Mouse (Mus musculus) heart, postnatal 0 days (tissue): ENCODE measurements at regions not wholly inside any gene's neighbourhood (a gene's known extent, or its start where the extent isn't known, plus 50 kb on each side); places are given as distances from the start of the nearest gene placed in this dataset.

Source experiments
- CTCF ChIP-seq: IDR thresholded peaks from 2 replicates; pipeline ENCODE4 v1.5.1; 2016; ENCODE audit warnings: antibody characterized with exemption, control low read depth, low read depth
- EP300 ChIP-seq: IDR thresholded peaks from 2 replicates; pipeline ENCODE4 v1.6.1; 2016; ENCODE audit warnings: antibody characterized with exemption, low read depth

DNA sequence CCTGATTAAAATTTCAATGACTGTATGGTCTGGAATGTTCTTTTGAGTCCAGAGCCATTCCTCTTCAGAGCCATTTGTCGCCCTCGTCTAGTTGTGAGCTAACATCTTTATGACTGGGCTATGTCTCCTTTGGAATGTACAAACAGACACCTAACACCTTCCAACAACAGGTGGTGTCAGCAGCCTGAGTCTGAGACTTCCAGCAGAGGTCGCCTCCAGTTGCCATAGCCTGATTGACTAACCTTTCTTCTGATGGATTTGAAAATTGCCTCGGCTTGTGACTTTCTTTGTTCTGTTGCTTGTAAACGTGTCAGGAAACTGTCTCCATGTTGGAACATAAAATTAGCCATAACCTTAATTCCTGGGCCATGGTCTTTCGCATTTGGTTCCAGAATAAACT lies 284.8 kb upstream of the Hs6st1 start:
- TF ChIP-seq CTCF, result no peak
- TF ChIP-seq EP300, result no peak
